Comparison of ENCODE assay signal across 16 mouse cellular contexts in genomic region chr6:134933207-134933558, GRCm38 (mm10). TPM values are rescaled to one million over a fixed set of nuclear protein-coding genes. Genes with fewer than 3 reads are reported as not detected.
DNase-seq lines count a peak whose midpoint lies in the region; ATAC-seq and TF ChIP-seq lines count a peak whose summit lies in the region.
"Had no signal": no experiment of that assay in that cellular context is flagged by ENCODE, and none has a peak within 500 bp of the region (broad histone marks: within the 10 kb centered on the region; RNA-seq: fewer than 3 reads in every experiment).

No protein-coding gene starts in this region.

- no peak for TF ChIP-seq EP300 in heart, adult 2 months (IDR thresholded peaks at IDR 0.05; ENCODE audit: insufficient read depth, low read depth, low read length)
- peak; percentile 48 to 75; a peak in 3 of 4 replicates for TF ChIP-seq EP300 in MEL (IDR thresholded peaks at IDR 0.05; ENCODE audit: low read depth in 1 of 2, low read length in 2 of 2)

- WGBS in heart, adult 2 months = 37% methylated on average over 2 of the region's 2 CpGs
- WGBS in kidney, embryonic 16.5 days = 65% methylated on average over 2 of the region's 2 CpGs
- 45% methylated on average over 2 of the region's 2 CpGs for WGBS in liver, embryonic 15.5 days (ENCODE audit: insufficient replicate concordance)

- no peak overlapping the region for H3K4me3 ChIP-seq in heart, adult 2 months
- H3K4me3 ChIP-seq in kidney, embryonic 16.5 days (ENCODE audit: low read length) = no peak overlapping the region
- H3K4me3 ChIP-seq in MEL (ENCODE audit: control insufficient read depth in 1 of 2, insufficient read depth in 1 of 2, low read depth in 2 of 2, low read length in 2 of 2) = peak overlapping the region; percentile 31 to 36
- H3K4me3 ChIP-seq in liver, embryonic 15.5 days (replicated peaks) = peak overlapping the region; percentile 73
- H3K4me3 ChIP-seq: hindbrain, embryonic 13.5 days; intestine, embryonic 15.5 days had no signal

- no peak for DNase-seq in heart, adult 2 months
- no peak for DNase-seq in heart, adult 9 months (ENCODE audit: low spot score in 2 of 2)
- no peak for DNase-seq in kidney, postnatal 25 days
- DNase-seq in MEL (ENCODE audit: low read depth, low spot score) = peak; percentile 56
- DNase-seq in adrenal gland, postnatal 4 days (ENCODE audit: low spot score in 2 of 2) = no peak
- DNase-seq: adrenal gland, adult 2 months; cerebellum, adult 2 months; gastrocnemius, postnatal 36 days; right cerebral cortex, postnatal 14 days had no signal

- H3K4me1 ChIP-seq in heart, adult 2 months (ENCODE audit: control insufficient read depth, insufficient read depth, low read length) = peaks cover 3% of the 10 kb centered on the region
- peaks cover 27% of the 10 kb centered on the region for H3K4me1 ChIP-seq in kidney, embryonic 16.5 days (ENCODE audit: insufficient read depth, low read length)
- peaks cover 9 to 27% of the 10 kb centered on the region in 2 experiments; a peak in 3 of 4 replicates for H3K4me1 ChIP-seq in MEL (ENCODE audit: control insufficient read depth in 1 of 2, insufficient read depth in 2 of 2, low read length in 2 of 2)
- peaks cover 54% of the 10 kb centered on the region for H3K4me1 ChIP-seq in liver, embryonic 15.5 days (replicated peaks)

- H3K4me2 ChIP-seq in kidney, embryonic 16.5 days (replicated peaks; ENCODE audit: low read depth, low read length) = no peak overlapping the region; the same call in 1 of the 2 replicates
- H3K4me2 ChIP-seq in liver, embryonic 15.5 days = peak overlapping the region; percentile 93
- H3K4me2 ChIP-seq: hindbrain, embryonic 13.5 days; intestine, embryonic 15.5 days had no signal

- no peak for ATAC-seq in kidney, embryonic 16.5 days (ENCODE audit: low FRiP score, low TSS enrichment)
- no peak for ATAC-seq in liver, embryonic 15.5 days (ENCODE audit: insufficient read depth)
- ATAC-seq: intestine, embryonic 15.5 days; midbrain, embryonic 16.5 days had no signal

- no peak for TF ChIP-seq POLR2A in heart, adult 2 months (IDR thresholded peaks at IDR 0.05; ENCODE audit: insufficient read depth, low read depth, low read length)
- TF ChIP-seq POLR2A in MEL (IDR thresholded peaks at IDR 0.05; ENCODE audit: control insufficient read depth in 1 of 2, insufficient read depth in 1 of 2, low read depth in 1 of 2, low read length in 2 of 2, poor library complexity in 1 of 2) = no peak

- TF ChIP-seq CTCF in heart, adult 2 months (IDR thresholded peaks at IDR 0.05) = no peak
- TF ChIP-seq CTCF in MEL (IDR thresholded peaks at IDR 0.05 in 2 of 3, conservative IDR thresholded peaks at IDR 0.05 in 1 of 3; ENCODE audit: control insufficient read depth in 1 of 3, insufficient read depth in 1 of 3, low read depth in 2 of 3, low read length in 3 of 3, poor library complexity in 1 of 3, severe bottlenecking in 1 of 3) = no peak

- TF ChIP-seq RAD21 in MEL (IDR thresholded peaks at IDR 0.05; ENCODE audit: low read depth, low read length) = no peak

- H3K79me2 ChIP-seq in heart, adult 2 months (replicated peaks; ENCODE audit: control insufficient read depth, insufficient read depth, low read length) = no peaks in the 10 kb centered on the region
- peaks cover 23% of the 10 kb centered on the region for H3K79me2 ChIP-seq in MEL (ENCODE audit: control insufficient read depth, insufficient read depth, low read length, poor library complexity)

- no peak overlapping the region; the same call in none of the 2 replicates for H3K9ac ChIP-seq in heart, adult 2 months (ENCODE audit: low read depth, low read length)
- 0 out of 2 replicates have a peak overlapping the region, but pooled peaks have one; percentile 39 for H3K9ac ChIP-seq in kidney, embryonic 16.5 days (replicated peaks; ENCODE audit: low read length)
- H3K9ac ChIP-seq in MEL (ENCODE audit: control insufficient read depth, low read depth, low read length, poor library complexity, severe bottlenecking) = peak overlapping the region; percentile 41
- H3K9ac ChIP-seq in liver, embryonic 15.5 days = peak overlapping the region; percentile 15; the same call in 1 of the 2 replicates
- H3K9ac ChIP-seq: hindbrain, embryonic 13.5 days; intestine, embryonic 15.5 days had no signal

- intact Hi-C loops in heart, adult 2 months (cut with DNase I) = loop anchor here (2.0 kb wide), 1 partner anchor 14 kb away; no protein-coding TSS in a partner anchor

- peak overlapping the region; percentile 68 for H3K27ac ChIP-seq in heart, adult 2 months
- no peak overlapping the region for H3K27ac ChIP-seq in kidney, embryonic 16.5 days (ENCODE audit: low read length)
- H3K27ac ChIP-seq in MEL (ENCODE audit: control insufficient read depth, low read depth, low read length) = peak overlapping the region; percentile 63
- no peak overlapping the region for H3K27ac ChIP-seq in liver, embryonic 15.5 days (replicated peaks)
- H3K27ac ChIP-seq: hindbrain, embryonic 13.5 days; intestine, embryonic 15.5 days had no signal

- H3K36me3 ChIP-seq in heart, adult 2 months (ENCODE audit: control insufficient read depth, insufficient read depth, low read length) = no peaks in the 10 kb centered on the region
- no peaks in the 10 kb centered on the region for H3K36me3 ChIP-seq in kidney, embryonic 16.5 days (ENCODE audit: insufficient read depth, low read length)
- peaks cover 3 to 27% of the 10 kb centered on the region in 2 experiments; a peak in 3 of 4 replicates for H3K36me3 ChIP-seq in MEL (ENCODE audit: control insufficient read depth in 1 of 2, insufficient read depth in 2 of 2, low read length in 2 of 2)
- H3K36me3 ChIP-seq in liver, embryonic 15.5 days (replicated peaks) = peaks cover 50% of the 10 kb centered on the region
- H3K36me3 ChIP-seq: hindbrain, embryonic 13.5 days; intestine, embryonic 15.5 days had no signal

- H3K9me3 ChIP-seq in kidney, embryonic 16.5 days (ENCODE audit: low read length) = no peaks in the 10 kb centered on the region
- no peaks in the 10 kb centered on the region for H3K9me3 ChIP-seq in MEL (replicated peaks; ENCODE audit: insufficient read depth, low read length)
- no peaks in the 10 kb centered on the region for H3K9me3 ChIP-seq in liver, embryonic 15.5 days (replicated peaks)
- H3K9me3 ChIP-seq: G1E; hindbrain, embryonic 13.5 days; intestine, embryonic 15.5 days had no signal

- no peaks in the 10 kb centered on the region for H3K27me3 ChIP-seq in heart, adult 2 months (ENCODE audit: control insufficient read depth, insufficient read depth, low read length)
- H3K27me3 ChIP-seq in kidney, embryonic 16.5 days (ENCODE audit: insufficient read depth, low read length) = no peaks in the 10 kb centered on the region
- H3K27me3 ChIP-seq in MEL (ENCODE audit: control insufficient read depth in 1 of 2, insufficient read depth in 2 of 2, low read length in 2 of 2) = no peaks in the 10 kb centered on the region
- H3K27me3 ChIP-seq in liver, embryonic 15.5 days = no peaks in the 10 kb centered on the region
- H3K27me3 ChIP-seq: hindbrain, embryonic 13.5 days; intestine, embryonic 15.5 days had no signal

TF ChIP-seq in MEL, 35 proteins besides CTCF, POLR2A, EP300 and RAD21 (continues in another document):
- TF ChIP-seq CHD1 (IDR thresholded peaks at IDR 0.05; ENCODE audit: low read depth, low read length) = 0 out of 2 replicates have a peak, but pooled peaks have one; percentile 7
- TF ChIP-seq POLR2AphosphoS5 (IDR thresholded peaks at IDR 0.05; ENCODE audit: borderline replicate concordance, low read depth, low read length) = no peak
- TF ChIP-seq MXI1 (IDR thresholded peaks at IDR 0.05; ENCODE audit: low read depth, low read length) = 0 out of 2 replicates have a peak, but pooled peaks have one; percentile 10
- no peak for TF ChIP-seq ZNF384 (IDR thresholded peaks at IDR 0.05; ENCODE audit: low read depth, low read length)
- TF ChIP-seq USF2 (IDR thresholded peaks at IDR 0.05; ENCODE audit: borderline replicate concordance in 1 of 2, insufficient read depth in 1 of 2, low read depth in 1 of 2, low read length in 2 of 2) = no peak
- TF ChIP-seq GABPA (IDR thresholded peaks at IDR 0.05; ENCODE audit: low read depth, low read length) = no peak
- TF ChIP-seq ELF1 (IDR thresholded peaks at IDR 0.05; ENCODE audit: low read depth, low read length) = no peak
- TF ChIP-seq TBP (IDR thresholded peaks at IDR 0.05; ENCODE audit: low read depth, low read length) = no peak
- TF ChIP-seq ZMIZ1 (IDR thresholded peaks at IDR 0.05; ENCODE audit: low read depth, low read length) = no peak
- TF ChIP-seq UBTF (IDR thresholded peaks at IDR 0.05; ENCODE audit: borderline replicate concordance, insufficient read depth, low read depth, low read length) = no peak
- TF ChIP-seq NELFE (IDR thresholded peaks at IDR 0.05; ENCODE audit: low read depth, low read length) = no peak

RNA-seq across cellular contexts. Expression of gene Cdkn1b, which starts 13.0 kb away (rescaled TPM):
- 10 to 100 TPM; 35.9 to 42.0 TPM for total RNA-seq in heart, adult 2 months (2021)
- 14.6 and 15.0 TPM in 2 replicates for polyA plus RNA-seq in heart, adult 2 months (2012; rRNA removed)
- polyA plus RNA-seq in kidney, embryonic 16.5 days (2015; fragmentation: Nextera tagmentation; extraction: Ambion mirVana) = 13.4 and 15.1 TPM in 2 replicates
- total RNA-seq in MEL (2012; rRNA removed) = 7.7 and 12.0 TPM in 2 replicates
- 10 to 100 TPM in 1 of 2 experiments, not detected in 1; 21.2 TPM for polyA plus RNA-seq in MEL (2012; ENCODE audit: insufficient read depth in 1 of 2, insufficient read length in 2 of 2, low read depth in 1 of 2, low replicate concordance in 2 of 2, missing spikeins in 1 of 2)
- 13.3 and 14.1 TPM in 2 replicates for polyA plus RNA-seq in liver, embryonic 15.5 days (2015; fragmentation: Nextera tagmentation; extraction: Ambion mirVana)
- total RNA-seq in adrenal gland, postnatal 4 days (2021) = 10 to 100 TPM; 53.4 to 53.8 TPM

RNA-seq across cellular contexts. Expression of gene Gpr19, which starts 34.8 kb away (rescaled TPM):
- 1 to 10 TPM; 3.2 to 4.8 TPM for total RNA-seq in heart, adult 2 months (2021)
- 4.4 and 6.1 TPM in 2 replicates for polyA plus RNA-seq in heart, adult 2 months (2012; rRNA removed)
- polyA plus RNA-seq in kidney, embryonic 16.5 days (2015; fragmentation: Nextera tagmentation; extraction: Ambion mirVana) = 13.5 and 13.6 TPM in 2 replicates
- 8.4 and 9.0 TPM in 2 replicates for total RNA-seq in MEL (2012; rRNA removed)
- 10 to 100 TPM in 1 of 2 experiments, not detected in 1; 11.7 TPM for polyA plus RNA-seq in MEL (2012; ENCODE audit: insufficient read depth in 1 of 2, insufficient read length in 2 of 2, low read depth in 1 of 2, low replicate concordance in 2 of 2, missing spikeins in 1 of 2)
- polyA plus RNA-seq in liver, embryonic 15.5 days (2015; fragmentation: Nextera tagmentation; extraction: Ambion mirVana) = 5.6 and 5.7 TPM in 2 replicates
- 10 to 100 TPM; 13.6 to 16.4 TPM for total RNA-seq in adrenal gland, postnatal 4 days (2021)

RNA-seq across cellular contexts. Expression of gene Apold1, which starts 48.3 kb away (rescaled TPM):
- 1 to 10 TPM; 6.9 to 9.3 TPM for total RNA-seq in heart, adult 2 months (2021)
- 3.6 and 4.4 TPM in 2 replicates for polyA plus RNA-seq in heart, adult 2 months (2012; rRNA removed)
- polyA plus RNA-seq in kidney, embryonic 16.5 days (2015; fragmentation: Nextera tagmentation; extraction: Ambion mirVana) = 3.7 and 4.4 TPM in 2 replicates
- total RNA-seq in MEL (2012; rRNA removed) = 0.07 and 0.12 TPM in 2 replicates
- polyA plus RNA-seq in MEL (2012; ENCODE audit: insufficient read depth in 1 of 2, insufficient read length in 2 of 2, low read depth in 1 of 2, low replicate concordance in 2 of 2, missing spikeins in 1 of 2) = under 1 TPM in 1 of 2 experiments, not detected in 1; 0.08 TPM
- 2.8 TPM in 2 replicates for polyA plus RNA-seq in liver, embryonic 15.5 days (2015; fragmentation: Nextera tagmentation; extraction: Ambion mirVana)
- 1 to 10 TPM; 6.5 to 8.2 TPM for total RNA-seq in adrenal gland, postnatal 4 days (2021)
- total RNA-seq: megakaryocyte progenitor cell, adult 5-6 weeks had no signal

Comparison
In these comparisons a context has a peak if more than half of its experiments do, and no peak if none do; other contexts are left out.
1. H3K27ac ChIP-seq: peak in heart, adult 2 months (single experiment) and MEL (single experiment); none in kidney, embryonic 16.5 days (single experiment) and liver, embryonic 15.5 days (single experiment).
2. H3K4me3 ChIP-seq: peak in MEL (2 of 2) and liver, embryonic 15.5 days (single experiment); none in heart, adult 2 months (single experiment) and kidney, embryonic 16.5 days (single experiment).